Mouse (Mus musculus) bone marrow, adult 2 months (tissue): Measurements from ENCODE around the gene Surf2. TPM values are rescaled to one million over a fixed set of nuclear protein-coding genes. Genes with fewer than 3 reads are reported as not detected.
A peak's percentile ranks its signal among the peaks of the same experiment; 100 is the strongest.

Experiments
- H3K27ac ChIP-seq: fragments of 200-500 bp; 2 replicates; pipeline ENCODE4 v1.5.1; 2012; ENCODE audit warnings: low read depth, mild to moderate bottlenecking, control low read depth, inconsistent platforms, low read length; ENCODE audit not compliant: control insufficient read depth, poor library complexity, insufficient read depth
- H3K4me1 ChIP-seq: fragments of 200-500 bp; 2 replicates; pipeline ENCODE4 v1.6.1; 2011; ENCODE audit warnings: low read length; ENCODE audit not compliant: control insufficient read depth, insufficient read depth
- H3K4me3 ChIP-seq: fragments of 200-500 bp; replicated peaks from 2 replicates; pipeline ENCODE3; 2011; ENCODE audit warnings: mild to moderate bottlenecking, low read depth, low read length, control low read depth; ENCODE audit not compliant: control insufficient read depth
- CTCF ChIP-seq: fragments of 200-500 bp; IDR thresholded peaks from 2 replicates; pipeline ENCODE4 v1.5.1; 2011; ENCODE audit warnings: low read length, control low read depth; ENCODE audit not compliant: control insufficient read depth, insufficient read depth
- POLR2A ChIP-seq: fragments of 200-500 bp; IDR thresholded peaks from 2 replicates; pipeline ENCODE4 v1.6.1; 2011; ENCODE audit warnings: low read depth, mild to moderate bottlenecking, control low read depth, low read length, borderline replicate concordance; ENCODE audit not compliant: control insufficient read depth
- WGBS: fragments of 180-500 bp; shearing (Covaris S2); methylation state at CpG from one replicate; pipeline ENCODE4 v1.1.7; 2018; 5-methylcytosine and 5-hydroxymethylcytosine counted together
- polyA plus RNA-seq: library from polyadenylated mRNA; stranded (reverse); fragments of >200 nt; gene quantifications from 2 replicates; pipeline ENCODE4 v1.2.4, GENCODE M21; 2011; ENCODE audit warnings: low replicate concordance; ENCODE audit not compliant: missing spikeins, insufficient read depth, insufficient read length

Surf2 gene
- polyA plus RNA-seq, 1 experiment: 36.9 TPM

DNA sequence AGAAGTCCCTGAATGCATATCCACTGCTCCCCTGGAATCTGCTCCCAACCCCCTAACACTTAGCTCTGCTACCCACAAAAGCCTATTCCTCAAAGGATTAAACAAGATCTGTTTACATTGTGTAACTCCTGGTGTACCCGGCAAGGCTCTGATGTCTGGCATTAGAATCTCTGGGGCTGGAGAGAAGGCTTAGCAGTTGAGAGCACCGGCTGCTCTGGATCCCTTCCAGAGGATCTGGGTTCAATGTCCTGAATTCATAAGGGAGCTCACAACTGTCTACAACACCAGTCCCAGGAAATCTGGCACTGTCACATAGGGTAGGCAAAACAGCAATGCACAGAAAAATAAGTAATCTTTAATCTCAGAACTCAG, 41.3 kb downstream of the Surf2 start:
- no peak overlapping the region for H3K4me3 ChIP-seq
- H3K27ac ChIP-seq: no peak overlapping the region
- TF ChIP-seq POLR2A (no peak), CTCF (no peak)
- no peaks in the 10 kb centered on the region for H3K4me1 ChIP-seq
- 89% methylated on average over 2 of the region's 2 CpGs for WGBS

GRCm38 (mm10) chr2:26960756-26961155, 44.6 kb downstream of the Surf2 start:
- TF ChIP-seq CTCF (peak; percentile 20; the same call in 1 of the 2 replicates), POLR2A (no peak)
- Histone ChIP-seq H3K4me1 (no peaks in the 10 kb centered on the region; the same call in 1 of the 2 replicates), H3K4me3 (no peak overlapping the region), H3K27ac (no peak overlapping the region)
- 77% methylated on average over 4 of the region's 4 CpGs for WGBS

DNA sequence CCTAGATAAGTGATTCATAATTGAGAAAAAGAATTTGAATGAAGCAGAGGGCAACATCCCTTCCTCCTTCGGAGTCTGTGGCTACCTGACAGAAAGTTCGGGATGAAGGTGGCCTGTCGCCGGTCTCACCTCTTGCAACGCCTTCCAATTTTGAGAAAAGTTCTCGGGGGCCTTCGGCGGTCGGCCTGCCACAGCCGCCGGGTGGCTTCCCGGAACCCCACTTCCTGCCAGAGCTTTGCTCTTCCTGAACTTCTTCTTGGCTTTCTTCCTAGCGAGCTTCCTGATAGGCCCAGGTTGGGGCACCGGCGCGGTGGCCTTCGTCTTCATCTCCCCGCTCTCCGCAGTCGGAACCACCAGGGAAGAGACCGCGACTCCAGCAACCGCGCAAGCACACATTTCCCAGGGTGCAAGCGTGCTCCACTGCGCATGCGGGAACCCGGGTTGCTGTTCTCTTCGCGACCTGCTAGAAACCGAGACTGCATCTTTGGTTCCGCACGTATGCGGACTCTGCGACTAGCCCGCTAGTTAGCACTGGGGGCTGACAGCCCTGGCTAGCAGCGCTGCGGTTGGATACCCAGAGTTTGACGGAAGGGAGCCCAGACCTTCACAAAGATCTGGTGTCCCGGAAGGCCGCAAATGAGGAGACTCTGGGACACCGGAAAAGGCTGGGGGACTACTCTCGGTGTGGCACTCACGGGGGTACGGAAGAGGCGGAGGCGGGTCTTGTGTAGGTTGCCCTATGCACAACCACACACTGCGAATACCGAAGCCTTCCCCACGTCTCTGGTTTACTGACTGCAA, 48.0 kb downstream of the Surf2 start, which contains the start of gene Rexo4:
Gene Rexo4 (minus strand): TSS at position 464 of the 801 bp plus-strand sequence.
- WGBS: under 1% methylated on average over 50 of the region's 50 CpGs
- TF ChIP-seq POLR2A: peak; percentile 58; the same call in 1 of the 2 replicates
- no peak for TF ChIP-seq CTCF

DNA sequence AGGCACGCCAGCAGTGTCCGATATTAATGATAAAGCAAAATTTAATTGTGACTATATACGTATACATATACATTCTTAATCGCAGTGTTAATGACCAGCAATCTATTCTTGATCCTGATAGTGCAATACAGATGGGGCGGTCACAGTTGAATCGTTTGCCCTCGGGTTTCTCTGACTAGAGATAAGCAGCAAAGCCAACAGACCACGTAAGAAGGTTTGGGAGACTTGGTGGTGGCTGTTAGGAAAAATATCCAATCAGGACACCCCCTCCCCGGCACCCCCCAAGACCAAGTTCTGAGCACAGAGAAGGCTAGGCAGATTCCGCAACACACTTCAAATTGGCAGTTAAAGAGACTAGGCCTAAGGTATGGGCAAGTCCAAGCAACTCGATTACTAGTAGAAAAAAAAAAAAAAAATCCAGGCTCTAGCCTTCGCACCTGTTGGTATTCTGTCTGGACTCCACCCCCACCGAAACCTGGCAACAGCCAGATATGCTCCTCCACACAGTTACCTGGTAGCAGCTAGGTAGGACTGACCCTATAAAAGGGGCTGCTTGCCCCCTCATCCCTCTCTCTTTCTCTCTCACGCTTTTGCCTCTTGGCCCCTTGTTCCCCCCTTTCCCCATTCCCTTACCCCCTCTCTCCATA, 48.7 kb downstream of the Surf2 start:
- no peak for TF ChIP-seq CTCF
- TF ChIP-seq POLR2A: no peak
- no peaks in the 10 kb centered on the region; the same call in 1 of the 2 replicates for H3K4me1 ChIP-seq
- WGBS: 18% methylated on average over 14 of the region's 14 CpGs
- H3K4me3 ChIP-seq: peak overlapping the region; percentile 73
- H3K27ac ChIP-seq: no peak overlapping the region; the same call in 1 of the 2 replicates

More for the DNA sequence above, 48.0 kb downstream of the Surf2 start, which contains the start of gene Rexo4:
- Histone ChIP-seq H3K4me3 (peak within 1 kb of the TSS; percentile 73), H3K27ac (peak within 1 kb of the TSS; percentile 92), H3K4me1 (no peaks in the 10 kb centered on the region; the same call in 1 of the 2 replicates)

DNA sequence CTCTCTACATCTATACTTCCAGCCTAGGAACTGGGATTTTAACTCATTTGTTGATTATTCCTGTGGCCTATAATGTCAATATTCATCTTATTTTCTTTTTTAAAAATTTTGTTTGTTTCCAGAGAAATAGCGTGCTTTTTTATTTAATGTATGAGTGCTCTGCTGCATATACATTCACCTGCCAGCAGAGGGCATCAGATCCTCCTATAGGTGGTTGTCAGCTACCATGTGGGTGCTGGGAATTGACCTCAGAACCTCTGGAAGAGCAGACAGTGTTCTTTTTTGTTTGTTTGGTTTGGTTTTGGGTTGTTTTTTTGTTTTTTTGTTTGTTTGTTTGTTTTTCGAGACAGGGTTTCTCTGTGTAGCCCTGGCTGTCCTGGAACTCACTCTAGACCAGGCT, 51.1 kb downstream of the Surf2 start:
- no peak for TF ChIP-seq CTCF
- TF ChIP-seq POLR2A: no peak
- Histone ChIP-seq H3K4me1 (no peaks in the 10 kb centered on the region; the same call in 1 of the 2 replicates), H3K27ac (no peak overlapping the region), H3K4me3 (no peak overlapping the region)
- WGBS: 77% methylated on average over 2 of the region's 2 CpGs

Other genes starting within 250 kb of the Surf2 start
- gene Lcn4, start 245.1 kb upstream of the Surf2 start, polyA plus RNA-seq: not detected in 2 replicates
- gene Abo, start 51.4 kb upstream of the Surf2 start, polyA plus RNA-seq: not detected in 2 replicates
- 7.5 and 23.5 TPM in 2 replicates for gene Surf6, start 13.5 kb upstream of the Surf2 start, polyA plus RNA-seq
- gene Med22, start 5.7 kb upstream of the Surf2 start, polyA plus RNA-seq: 13.0 and 13.1 TPM in 2 replicates
- gene Rpl7a, start 5.6 kb upstream of the Surf2 start, polyA plus RNA-seq: 161 and 199 TPM in 2 replicates
- gene Surf1, start 163 bp downstream of the Surf2 start, polyA plus RNA-seq: 32.1 and 58.4 TPM in 2 replicates
- gene Surf4, start 17.6 kb downstream of the Surf2 start, polyA plus RNA-seq: 18.0 and 32.3 TPM in 2 replicates
- gene Stkld1, start 17.7 kb downstream of the Surf2 start, polyA plus RNA-seq: 0.70 TPM in 1 of 2 replicates, not detected in the other
- gene Rexo4, start 48.0 kb downstream of the Surf2 start, polyA plus RNA-seq: 17.7 and 29.5 TPM in 2 replicates
- not detected in 2 replicates for gene Adamts13, start 57.0 kb downstream of the Surf2 start, polyA plus RNA-seq
- 11.8 and 20.8 TPM in 2 replicates for gene Cacfd1, start 93.6 kb downstream of the Surf2 start, polyA plus RNA-seq
- 6.3 and 26.1 TPM in 2 replicates for gene Slc2a6, start 111.6 kb downstream of the Surf2 start, polyA plus RNA-seq
- gene Mymk, start 155.8 kb downstream of the Surf2 start, polyA plus RNA-seq: not detected in 2 replicates
- 0.85 TPM in 1 of 2 replicates, not detected in the other for gene Adamtsl2, start 163.0 kb downstream of the Surf2 start, polyA plus RNA-seq
- not detected in 2 replicates for gene Fam163b, start 226.1 kb downstream of the Surf2 start, polyA plus RNA-seq
- gene Dbh, start 248.9 kb downstream of the Surf2 start, polyA plus RNA-seq: not detected in 2 replicates